ENCODE assay signal across 9 mouse cellular contexts in the genomic region with DNA sequence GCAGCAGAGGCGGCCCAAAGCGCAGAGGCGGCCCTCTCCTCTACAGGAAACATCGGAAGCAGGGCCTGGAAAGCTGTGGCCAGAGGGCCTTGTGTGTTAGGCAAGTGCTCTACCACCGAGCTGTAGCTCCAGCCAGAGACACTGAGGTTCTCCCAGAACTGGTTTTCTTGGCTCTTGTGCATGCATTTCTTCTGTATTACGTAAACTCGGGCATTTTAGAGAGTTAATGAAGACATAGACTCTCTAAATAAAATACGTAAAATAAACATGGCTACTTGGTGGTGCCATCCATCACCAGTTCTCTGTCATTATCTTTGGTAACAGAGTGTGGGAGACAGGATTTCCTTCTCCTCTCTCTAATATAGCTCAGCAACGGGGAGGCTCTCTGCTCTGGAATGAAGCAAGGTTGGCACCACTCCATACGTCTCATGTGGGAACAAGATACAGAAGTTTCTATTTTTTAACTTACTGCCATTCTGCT. TPM values are rescaled to one million over a fixed set of nuclear protein-coding genes. Genes with fewer than 3 reads are reported as not detected.
DNase-seq lines count a peak whose midpoint lies in the region; ATAC-seq lines count a peak whose summit lies in the region.
"Had no signal": no experiment of that assay in that cellular context is flagged by ENCODE, and none has a peak within 500 bp of the region (broad histone marks: within the 10 kb centered on the region; RNA-seq: fewer than 3 reads in every experiment).

No protein-coding gene starts in this region.

- no peak overlapping the region for H3K4me2 ChIP-seq in lung, embryonic 16.5 days (ENCODE audit: low read depth, low read length)
- H3K4me2 ChIP-seq in forebrain, embryonic 11.5 days (ENCODE audit: low read depth, low read length, severe bottlenecking): no peak overlapping the region
- no peak overlapping the region for H3K4me2 ChIP-seq in hindbrain, embryonic 14.5 days (replicated peaks)

- ATAC-seq in lung, embryonic 16.5 days (ENCODE audit: low read depth): peak; percentile 95
- ATAC-seq in forebrain, embryonic 11.5 days (replicated peaks; ENCODE audit: low FRiP score): no peak
- ATAC-seq in hindbrain, embryonic 14.5 days (ENCODE audit: low FRiP score): no peak

- H3K9ac ChIP-seq in lung, embryonic 16.5 days (ENCODE audit: low read length): no peak overlapping the region
- H3K9ac ChIP-seq in forebrain, embryonic 11.5 days (ENCODE audit: low read length): no peak overlapping the region
- H3K9ac ChIP-seq in hindbrain, embryonic 14.5 days: no peak overlapping the region

- H3K27me3 ChIP-seq in lung, embryonic 16.5 days (ENCODE audit: control insufficient read depth, insufficient read depth, low read depth, low read length): no peaks in the 10 kb centered on the region
- H3K27me3 ChIP-seq in forebrain, embryonic 11.5 days (ENCODE audit: control insufficient read depth, insufficient read depth, low read length): no peaks in the 10 kb centered on the region
- H3K27me3 ChIP-seq in hindbrain, embryonic 14.5 days (ENCODE audit: control insufficient read depth, insufficient read depth, low read length): no peaks in the 10 kb centered on the region

- 25% methylated on average over 10 of the region's 10 CpGs for WGBS in lung, embryonic 16.5 days
- 86% methylated on average over 10 of the region's 10 CpGs for WGBS in forebrain, embryonic 11.5 days
- 80% methylated on average over 10 of the region's 10 CpGs for WGBS in hindbrain, embryonic 14.5 days

- H3K9me3 ChIP-seq in lung, embryonic 16.5 days (ENCODE audit: control insufficient read depth, low read length): no peaks in the 10 kb centered on the region
- no peaks in the 10 kb centered on the region for H3K9me3 ChIP-seq in forebrain, embryonic 11.5 days (ENCODE audit: control insufficient read depth, low read length)
- no peaks in the 10 kb centered on the region for H3K9me3 ChIP-seq in hindbrain, embryonic 14.5 days (ENCODE audit: control insufficient read depth, low read length)

- no peaks in the 10 kb centered on the region for H3K36me3 ChIP-seq in lung, embryonic 16.5 days (ENCODE audit: control insufficient read depth, insufficient read depth, low read length)
- H3K36me3 ChIP-seq in forebrain, embryonic 11.5 days (ENCODE audit: control insufficient read depth, insufficient read depth, low read length): no peaks in the 10 kb centered on the region
- no peaks in the 10 kb centered on the region for H3K36me3 ChIP-seq in hindbrain, embryonic 14.5 days (replicated peaks; ENCODE audit: control insufficient read depth, insufficient read depth)

- intact Hi-C loops in heart, postnatal 14 days (cut with DNase I): loop anchor here (2.0 kb wide), 2 partner anchors 19 to 47 kb away; no protein-coding TSS in a partner anchor

- H3K27ac ChIP-seq in lung, embryonic 16.5 days (ENCODE audit: low read length): peak overlapping the region; percentile 56
- no peak overlapping the region for H3K27ac ChIP-seq in forebrain, embryonic 11.5 days (ENCODE audit: low read depth, low read length)
- no peak overlapping the region for H3K27ac ChIP-seq in hindbrain, embryonic 14.5 days
- H3K27ac ChIP-seq: left cerebral cortex, adult 2 months had no signal

- DNase-seq in cerebellum, postnatal 10 days: peak; percentile 11 to 20
- DNase-seq in cerebellum, adult 9-10 months: no peak
- DNase-seq in brain, adult 2 months (ENCODE audit: low read depth, low spot score): peak; percentile 70
- DNase-seq in heart, postnatal 14 days: peak; percentile 58 to 79
- DNase-seq in embryo, embryonic 9.5 days (ENCODE audit: extremely low spot score): no peak
- DNase-seq in forebrain, embryonic 11.5 days (ENCODE audit: low spot score): no peak
- no peak for DNase-seq in hindbrain, embryonic 14.5 days (ENCODE audit: low spot score)

- no peak overlapping the region for H3K4me3 ChIP-seq in lung, embryonic 16.5 days (ENCODE audit: low read length)
- no peak overlapping the region for H3K4me3 ChIP-seq in forebrain, embryonic 11.5 days (ENCODE audit: low read depth, low read length)
- H3K4me3 ChIP-seq in hindbrain, embryonic 14.5 days (replicated peaks; ENCODE audit: low read length): no peak overlapping the region
- H3K4me3 ChIP-seq: left cerebral cortex, adult 2 months had no signal

- peaks cover 2% of the 10 kb centered on the region; the same call in 1 of the 2 replicates for H3K4me1 ChIP-seq in lung, embryonic 16.5 days (replicated peaks; ENCODE audit: control insufficient read depth, insufficient read depth, low read length)
- no peaks in the 10 kb centered on the region for H3K4me1 ChIP-seq in forebrain, embryonic 11.5 days (replicated peaks; ENCODE audit: control insufficient read depth, insufficient read depth, low read length)
- H3K4me1 ChIP-seq in hindbrain, embryonic 14.5 days (replicated peaks; ENCODE audit: control insufficient read depth, insufficient read depth, low read length): no peaks in the 10 kb centered on the region

RNA-seq across cellular contexts. Expression of a gene that starts 46.3 kb away (rescaled TPM):
- total RNA-seq in heart, postnatal 14 days (2021): 10 to 100 TPM; 65.4 to 65.5 TPM
- 0.99 and 1.0 TPM in 2 replicates for polyA plus RNA-seq in lung, embryonic 16.5 days (2015; fragmentation: Nextera tagmentation; extraction: Ambion mirVana)
- not detected in 2 replicates for polyA plus RNA-seq in forebrain, embryonic 11.5 days (2014; fragmentation: Nextera tagmentation; extraction: Ambion mirVana)
- polyA plus RNA-seq in hindbrain, embryonic 14.5 days (2014; fragmentation: Nextera tagmentation; extraction: Ambion mirVana): 2.9 and 4.1 TPM in 2 replicates

RNA-seq across cellular contexts. Expression of a gene that starts 54.6 kb away (rescaled TPM):
- not detected for total RNA-seq in heart, postnatal 14 days (2021)
- not detected in 2 replicates for polyA plus RNA-seq in lung, embryonic 16.5 days (2015; fragmentation: Nextera tagmentation; extraction: Ambion mirVana)
- not detected in 2 replicates for polyA plus RNA-seq in forebrain, embryonic 11.5 days (2014; fragmentation: Nextera tagmentation; extraction: Ambion mirVana)
- polyA plus RNA-seq in hindbrain, embryonic 14.5 days (2014; fragmentation: Nextera tagmentation; extraction: Ambion mirVana): not detected in 2 replicates
- total RNA-seq: left cerebral cortex, adult 2 months had no signal

Comparison
In these comparisons a context has a peak if more than half of its experiments do, and no peak if none do; other contexts are left out.
1. DNase-seq: peak in cerebellum, postnatal 10 days (2 of 2), brain, adult 2 months (single experiment) and heart, postnatal 14 days (2 of 2); none in cerebellum, adult 9-10 months (single experiment), embryo, embryonic 9.5 days (single experiment), forebrain, embryonic 11.5 days (single experiment) and hindbrain, embryonic 14.5 days (single experiment).